Mouse (Mus musculus): ENCODE results near the gene Iqce.

- TF ChIP-seq CTCF (IDR thresholded peaks at IDR 0.05; ENCODE audit: insufficient read depth, low read depth, low read length) (no peak), POLR2A (IDR thresholded peaks at IDR 0.05; ENCODE audit: insufficient read depth, low read depth, low read length) (no peak)
Measured at GRCm38 (mm10) chr5:140659607-140660272, 42.4 kb downstream of the Iqce start.
